Mouse (Mus musculus): ENCODE data around the gene E030025P04Rik.

The E030025P04Rik gene

DNA sequence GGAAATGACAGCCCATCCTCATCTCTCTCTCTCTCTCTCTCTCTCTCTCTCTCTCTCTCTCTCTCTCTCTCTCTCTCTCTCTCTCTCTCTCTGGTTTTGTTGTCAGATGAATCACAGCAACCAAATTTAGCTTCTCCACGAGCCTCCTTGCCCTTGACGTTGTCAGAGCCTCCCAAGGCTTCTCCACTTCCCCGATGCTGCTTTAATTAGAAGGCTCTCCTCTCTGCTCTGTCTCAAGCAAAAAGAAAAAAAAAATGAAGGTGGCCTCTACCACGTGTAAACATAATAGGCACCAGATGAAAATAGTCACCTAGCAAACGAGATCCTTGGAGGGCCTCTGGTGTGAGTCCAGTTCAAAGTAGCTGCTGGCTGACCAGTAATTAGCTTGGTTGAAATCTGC lies 52.3 kb downstream of the E030025P04Rik start:
- no peak for DNase-seq
